In the genomic region with DNA sequence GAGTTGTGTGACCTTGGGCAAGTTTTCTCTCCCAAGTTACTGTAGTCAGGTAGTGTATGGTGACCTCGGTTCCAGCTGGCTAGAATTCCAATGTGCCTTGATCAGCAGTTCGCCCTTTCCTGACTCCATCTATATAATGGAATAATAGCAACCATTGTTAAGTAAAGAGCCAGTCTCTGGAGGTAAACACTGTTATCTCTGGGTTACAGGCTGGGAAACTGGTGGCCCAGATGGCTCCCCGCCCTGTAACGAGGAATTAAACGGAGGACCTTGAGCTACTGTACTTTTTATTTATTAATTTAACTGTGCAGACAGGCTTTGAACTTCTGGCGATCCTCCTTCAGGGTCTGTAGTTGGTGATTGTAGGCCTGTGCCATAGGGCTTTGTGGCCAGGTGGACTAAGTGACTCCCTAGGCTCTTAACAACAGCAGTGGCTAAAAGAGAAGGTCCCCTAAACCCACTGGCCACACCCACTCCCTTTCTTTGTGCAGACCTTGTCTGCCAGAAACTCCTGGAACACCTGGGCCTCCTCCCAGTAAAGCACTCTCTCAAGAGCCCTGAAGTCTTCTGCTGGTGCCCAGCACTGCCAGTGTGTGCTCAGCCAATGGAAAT, we compare ENCODE assay signal across 9 mouse cellular contexts. TPM values are rescaled to one million over a fixed set of nuclear protein-coding genes. Genes with fewer than 3 reads are reported as not detected.
DNase-seq lines count a peak whose midpoint lies in the region; ATAC-seq and TF ChIP-seq lines count a peak whose summit lies in the region.
"Had no signal": no experiment of that assay in that cellular context is flagged by ENCODE, and none has a peak within 500 bp of the region (broad histone marks: within the 10 kb centered on the region; RNA-seq: fewer than 3 reads in every experiment).

No protein-coding gene starts in this region.

- H3K79me2 ChIP-seq in heart, adult 2 months (replicated peaks; ENCODE audit: control insufficient read depth, insufficient read depth, low read length) = 0 out of 2 replicates have a peak, but pooled peaks cover 4% of the 10 kb centered on the region

- H3K36me3 ChIP-seq in heart, adult 2 months (ENCODE audit: control insufficient read depth, insufficient read depth, low read length) = peaks cover 13% of the 10 kb centered on the region
- peaks cover 6% of the 10 kb centered on the region for H3K36me3 ChIP-seq in heart, embryonic 16.5 days (ENCODE audit: control insufficient read depth, insufficient read depth)
- H3K36me3 ChIP-seq in liver, embryonic 13.5 days = peaks cover 26% of the 10 kb centered on the region
- H3K36me3 ChIP-seq in neural tube, embryonic 14.5 days (ENCODE audit: control insufficient read depth, insufficient read depth, low read length) = no peaks in the 10 kb centered on the region

- no peaks in the 10 kb centered on the region for H3K9me3 ChIP-seq in heart, embryonic 16.5 days (replicated peaks; ENCODE audit: control insufficient read depth, low read length)
- H3K9me3 ChIP-seq in liver, embryonic 13.5 days (replicated peaks) = no peaks in the 10 kb centered on the region
- no peaks in the 10 kb centered on the region for H3K9me3 ChIP-seq in neural tube, embryonic 14.5 days (ENCODE audit: control insufficient read depth, low read length)

- H3K27me3 ChIP-seq in heart, adult 2 months (ENCODE audit: control insufficient read depth, insufficient read depth, low read length) = no peaks in the 10 kb centered on the region
- H3K27me3 ChIP-seq in heart, embryonic 16.5 days (ENCODE audit: control insufficient read depth, insufficient read depth, low read length) = no peaks in the 10 kb centered on the region
- H3K27me3 ChIP-seq in liver, embryonic 13.5 days = no peaks in the 10 kb centered on the region
- no peaks in the 10 kb centered on the region for H3K27me3 ChIP-seq in neural tube, embryonic 14.5 days (ENCODE audit: control insufficient read depth, insufficient read depth, low read length)
- H3K27me3 ChIP-seq: Patski had no signal

- intact Hi-C loops in heart, adult 2 months (cut with DNase I) = loop anchor here (5.0 kb wide), 4 partner anchors 43 to 318 kb away; a partner anchor contains a TSS
- intact Hi-C loops in heart, postnatal 25 days (cut with DNase I) = loop anchor here (5.0 to 10.0 kb wide), 3 partner anchors 218 to 1020 kb away; a partner anchor contains a TSS

- TF ChIP-seq POLR2A in heart, adult 2 months (IDR thresholded peaks at IDR 0.05; ENCODE audit: insufficient read depth, low read depth, low read length) = no peak

- ATAC-seq in heart, embryonic 16.5 days (replicated peaks; ENCODE audit: extremely low read depth, insufficient read depth, low FRiP score) = no peak
- peak; percentile 54 for ATAC-seq in liver, embryonic 13.5 days (ENCODE audit: low read depth)
- no peak for ATAC-seq in neural tube, embryonic 14.5 days (ENCODE audit: low read depth)

- peak overlapping the region; percentile 86; the same call in 1 of the 2 replicates for H3K9ac ChIP-seq in heart, adult 2 months (ENCODE audit: low read depth, low read length)
- H3K9ac ChIP-seq in heart, embryonic 16.5 days (ENCODE audit: low read length) = peak overlapping the region; percentile 93
- peak overlapping the region; percentile 99 for H3K9ac ChIP-seq in liver, embryonic 13.5 days
- peak overlapping the region; percentile 90 for H3K9ac ChIP-seq in neural tube, embryonic 14.5 days (replicated peaks; ENCODE audit: low read depth, low read length)

- no peak for TF ChIP-seq CTCF in heart, adult 2 months (IDR thresholded peaks at IDR 0.05)

- peak overlapping the region; percentile 92 for H3K27ac ChIP-seq in heart, adult 2 months
- H3K27ac ChIP-seq in heart, embryonic 16.5 days (ENCODE audit: low read length) = peak overlapping the region; percentile 98
- peak overlapping the region; percentile 98 for H3K27ac ChIP-seq in liver, embryonic 13.5 days
- H3K27ac ChIP-seq in neural tube, embryonic 14.5 days (ENCODE audit: low read depth, low read length) = peak overlapping the region; percentile 93

- WGBS in heart, adult 2 months = 34% methylated on average over 6 of the region's 6 CpGs
- 35% methylated on average over 6 of the region's 6 CpGs for WGBS in heart, embryonic 16.5 days
- WGBS in liver, embryonic 13.5 days (ENCODE audit: insufficient replicate concordance) = 9% methylated on average over 6 of the region's 6 CpGs
- 41% methylated on average over 6 of the region's 6 CpGs for WGBS in neural tube, embryonic 14.5 days

- peak overlapping the region; percentile 97 for H3K4me2 ChIP-seq in heart, embryonic 16.5 days (ENCODE audit: low read depth, low read length)
- H3K4me2 ChIP-seq in liver, embryonic 13.5 days = peak overlapping the region; percentile 98
- H3K4me2 ChIP-seq in neural tube, embryonic 14.5 days (ENCODE audit: low read depth, low read length) = peak overlapping the region; percentile 81

- peaks cover 3% of the 10 kb centered on the region; the same call in 1 of the 2 replicates for H3K4me1 ChIP-seq in heart, adult 2 months (ENCODE audit: control insufficient read depth, insufficient read depth, low read length)
- peaks cover 33% of the 10 kb centered on the region for H3K4me1 ChIP-seq in heart, embryonic 16.5 days (ENCODE audit: control insufficient read depth, insufficient read depth, low read length)
- peaks cover 81% of the 10 kb centered on the region for H3K4me1 ChIP-seq in liver, embryonic 13.5 days (replicated peaks)
- peaks cover 16% of the 10 kb centered on the region for H3K4me1 ChIP-seq in neural tube, embryonic 14.5 days (ENCODE audit: control insufficient read depth, insufficient read depth, low read length)

- TF ChIP-seq EP300 in heart, adult 2 months (IDR thresholded peaks at IDR 0.05; ENCODE audit: insufficient read depth, low read depth, low read length) = 0 out of 2 replicates have a peak, but pooled peaks have one; percentile 16

- DNase-seq in heart, adult 2 months = peak in 1 of 2 experiments; percentile 14
- no peak for DNase-seq in heart, postnatal 25 days (ENCODE audit: low spot score)
- DNase-seq in c-Kit-positive CD71-positive TER-119-negative erythroid progenitor cells, embryonic 14.5 days (ENCODE audit: low read depth) = peak; percentile 74
- DNase-seq in liver, embryonic 13.5 days = peak; percentile 74
- DNase-seq in adrenal gland, postnatal 25 days = no peak
- no peak for DNase-seq in ovary, postnatal 14 days (ENCODE audit: low spot score)

- H3K4me3 ChIP-seq in heart, adult 2 months = peak overlapping the region; percentile 91
- H3K4me3 ChIP-seq in heart, embryonic 16.5 days (ENCODE audit: low read length) = peak overlapping the region; percentile 88
- H3K4me3 ChIP-seq in liver, embryonic 13.5 days (replicated peaks) = peak overlapping the region; percentile 98
- H3K4me3 ChIP-seq in neural tube, embryonic 14.5 days (ENCODE audit: low read depth, low read length) = peak overlapping the region; percentile 79

RNA-seq across cellular contexts. Expression of a gene that starts 0.8 kb away (rescaled TPM):
- total RNA-seq in heart, adult 2 months (2021) = 10 to 100 TPM; 51.5 to 52.0 TPM
- polyA plus RNA-seq in heart, adult 2 months (2012; rRNA removed) = 11.4 and 19.4 TPM in 2 replicates
- total RNA-seq in heart, postnatal 25 days (2021) = 10 to 100 TPM; 51.3 to 52.0 TPM
- 66.7 and 84.9 TPM in 2 replicates for polyA plus RNA-seq in heart, embryonic 16.5 days (2015; fragmentation: Nextera tagmentation; extraction: Ambion mirVana)
- polyA plus RNA-seq in liver, embryonic 13.5 days (2015; fragmentation: Nextera tagmentation; extraction: Ambion mirVana) = 59.6 and 68.8 TPM in 2 replicates
- polyA plus RNA-seq in neural tube, embryonic 14.5 days (2014; fragmentation: Nextera tagmentation; extraction: Ambion mirVana) = 51.4 and 55.6 TPM in 2 replicates
- total RNA-seq in adrenal gland, postnatal 25 days (2021) = 80.6 and 96.9 TPM in 2 replicates

RNA-seq across cellular contexts. Expression of a gene that starts 0.9 kb away (rescaled TPM):
- total RNA-seq in heart, adult 2 months (2021) = 1 to 10 TPM; 6.5 to 8.7 TPM
- polyA plus RNA-seq in heart, adult 2 months (2012; rRNA removed) = 5.9 and 7.2 TPM in 2 replicates
- 1 to 10 TPM; 8.1 to 9.1 TPM for total RNA-seq in heart, postnatal 25 days (2021)
- polyA plus RNA-seq in heart, embryonic 16.5 days (2015; fragmentation: Nextera tagmentation; extraction: Ambion mirVana) = 8.4 and 10.1 TPM in 2 replicates
- 8.9 and 10.0 TPM in 2 replicates for polyA plus RNA-seq in liver, embryonic 13.5 days (2015; fragmentation: Nextera tagmentation; extraction: Ambion mirVana)
- polyA plus RNA-seq in neural tube, embryonic 14.5 days (2014; fragmentation: Nextera tagmentation; extraction: Ambion mirVana) = 9.4 and 12.7 TPM in 2 replicates
- total RNA-seq in adrenal gland, postnatal 25 days (2021) = 16.7 and 17.4 TPM in 2 replicates

Comparison
In these comparisons a context has a peak if more than half of its experiments do, and no peak if none do; other contexts are left out.
1. DNase-seq: peak in c-Kit-positive CD71-positive TER-119-negative erythroid progenitor cells, embryonic 14.5 days (single experiment) and liver, embryonic 13.5 days (single experiment); none in heart, postnatal 25 days (single experiment), adrenal gland, postnatal 25 days (single experiment) and ovary, postnatal 14 days (single experiment).
2. Peak in every context shown above with its lines, with median percentiles within 50 percentile points of each other: H3K27ac ChIP-seq, H3K4me3 ChIP-seq, H3K9ac ChIP-seq and H3K4me2 ChIP-seq.